Mouse (Mus musculus) lung, adult 2 months (tissue): ENCODE measurements around the gene Dnase1l1.

Source experiments
- CTCF ChIP-seq: fragments of 200-500 bp; IDR thresholded peaks from 2 replicates; pipeline ENCODE4 v1.5.1; 2011; ENCODE audit warnings: mild to moderate bottlenecking, low read length, control low read depth; ENCODE audit not compliant: insufficient read depth
- POLR2A ChIP-seq: fragments of 200-500 bp; IDR thresholded peaks from 2 replicates; pipeline ENCODE4 v1.6.1; 2011; ENCODE audit warnings: low read depth, mild to moderate bottlenecking, control low read depth, low read length, borderline replicate concordance; ENCODE audit errors: extremely low read depth

- TF ChIP-seq POLR2A (no peak), CTCF (no peak)
Observed at GRCm38 (mm10) chrX:74299721-74300120, 17.6 kb upstream of the Dnase1l1 start.
